Mouse (Mus musculus): Measurements from ENCODE around the gene Hist1h2ac.
"Not testable (repeated sequence)": the region's sequence is repeated elsewhere in the genome, so short reads cannot be mapped to it uniquely, and the experiment has no call there.

Hist1h2ac gene

DNA sequence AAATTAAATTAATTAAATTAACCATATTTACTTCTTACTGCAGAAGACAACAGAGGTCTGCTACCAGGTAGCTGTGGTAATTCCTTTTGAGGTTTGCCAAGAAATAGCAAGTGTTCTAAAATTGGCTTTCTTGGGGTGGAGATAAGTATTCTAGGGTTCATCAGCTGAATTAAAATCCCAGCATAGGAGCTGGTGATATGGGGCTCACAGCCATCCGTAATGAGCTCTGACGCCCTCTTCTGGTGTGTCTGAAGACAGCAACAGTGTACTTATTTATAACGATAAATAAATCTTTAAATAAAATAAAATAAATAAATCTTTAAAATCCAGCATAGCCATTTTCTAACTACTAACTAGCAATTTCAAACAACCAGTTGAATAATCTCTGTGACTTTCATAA is 16.0 kb upstream of the Hist1h2ac start:
- DNase-seq (ENCODE audit: low spot score): no peak

GRCm38 (mm10) chr13:23698996-23699395 is 15.2 kb upstream of the Hist1h2ac start:
- no peak for DNase-seq (ENCODE audit: low spot score)

DNA sequence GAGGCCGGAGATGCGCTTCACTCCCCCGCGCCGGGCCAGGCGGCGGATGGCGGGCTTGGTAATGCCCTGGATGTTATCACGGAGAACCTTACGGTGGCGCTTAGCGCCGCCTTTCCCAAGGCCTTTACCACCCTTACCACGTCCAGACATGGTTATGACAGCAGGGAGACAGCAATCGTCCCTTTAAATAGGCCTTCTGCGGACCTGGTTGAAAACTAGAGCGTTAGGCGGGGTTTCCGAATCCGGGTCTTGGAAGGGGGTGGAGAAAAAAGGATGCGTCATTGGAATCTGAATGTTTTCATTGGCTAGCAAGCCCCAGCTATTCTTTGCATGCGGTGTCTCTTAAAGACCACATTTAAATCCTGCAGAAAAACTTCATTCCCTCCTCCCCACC is 14.5 kb upstream of the Hist1h2ac start, which contains the start of gene Hist1h4c:
Gene Hist1h4c (minus strand): TSS at position 155 of the 394 bp plus-strand sequence.
- DNase-seq (ENCODE audit: low spot score): peak; percentile 98

DNA sequence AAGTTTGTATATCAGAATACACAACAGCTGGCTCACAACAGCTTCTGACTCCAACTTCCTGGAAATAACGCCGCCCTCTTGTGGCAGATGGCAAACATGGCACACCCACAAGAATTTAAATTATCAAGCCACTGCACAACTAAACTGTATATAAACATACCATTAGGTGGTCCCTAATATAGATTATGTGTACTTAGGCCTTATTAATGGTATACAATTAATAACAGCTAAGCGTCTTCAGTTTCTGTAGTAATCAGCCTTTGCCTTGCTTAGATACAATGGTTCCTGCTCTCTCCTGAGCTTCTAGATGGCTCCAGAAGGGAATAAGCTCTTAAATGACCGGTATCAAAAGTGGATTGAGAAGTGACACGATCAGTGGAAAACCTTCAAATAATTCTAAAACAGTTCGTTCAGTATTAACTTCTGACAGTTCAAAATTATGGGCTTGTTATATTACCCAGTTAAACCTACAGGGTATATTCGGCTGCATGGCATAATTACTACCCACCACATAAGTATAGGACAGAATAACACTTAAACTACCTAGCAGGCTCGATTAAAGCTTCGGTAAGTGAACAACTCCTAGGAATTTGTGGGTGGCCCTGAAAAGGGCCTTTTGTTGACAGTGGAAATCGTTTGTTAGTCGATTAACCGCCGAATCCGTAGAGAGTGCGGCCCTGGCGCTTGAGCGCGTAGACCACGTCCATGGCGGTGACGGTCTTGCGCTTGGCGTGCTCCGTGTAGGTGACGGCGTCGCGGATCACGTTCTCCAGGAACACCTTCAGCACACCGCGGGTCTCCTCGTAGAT is 13.9 kb upstream of the Hist1h2ac start:
- no peak for DNase-seq (ENCODE audit: low spot score)

DNA sequence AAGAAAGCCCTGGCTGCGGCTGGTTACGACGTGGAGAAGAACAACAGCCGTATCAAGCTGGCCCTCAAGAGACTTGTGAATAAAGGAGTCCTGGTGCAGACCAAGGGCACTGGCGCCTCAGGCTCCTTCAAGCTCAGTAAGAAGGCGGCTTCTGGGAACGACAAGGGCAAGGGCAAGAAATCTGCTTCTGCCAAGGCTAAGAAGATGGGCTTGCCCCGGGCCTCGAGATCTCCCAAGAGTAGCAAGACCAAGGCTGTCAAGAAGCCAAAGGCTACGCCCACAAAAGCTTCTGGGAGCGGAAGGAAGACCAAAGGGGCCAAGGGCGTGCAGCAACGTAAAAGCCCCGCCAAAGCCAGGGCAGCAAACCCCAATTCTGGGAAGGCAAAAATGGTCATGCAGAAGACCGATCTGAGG is 12.3 kb upstream of the Hist1h2ac start:
- DNase-seq (ENCODE audit: low spot score): no peak

DNA sequence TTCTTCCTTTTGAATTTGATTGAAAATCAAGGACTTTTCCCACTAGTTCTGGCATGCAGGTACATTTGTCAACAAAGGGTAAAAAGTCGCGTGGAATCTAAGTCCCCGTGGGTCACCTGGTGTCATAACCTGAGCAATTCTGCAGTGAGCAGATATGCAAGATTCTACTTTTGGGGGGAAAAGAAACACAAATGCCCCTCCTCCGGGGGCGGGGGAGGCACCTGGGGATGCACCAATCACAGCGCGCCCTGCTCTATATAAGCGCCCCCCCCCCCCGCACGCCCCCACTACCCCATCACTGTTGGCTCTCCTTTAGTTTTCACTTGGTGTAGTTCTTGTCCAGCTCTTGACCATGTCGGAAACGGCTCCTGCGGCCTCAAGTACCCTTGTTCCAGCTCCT is 11.8 kb upstream of the Hist1h2ac start, which contains the start of gene Hist1h1t:
Gene Hist1h1t (plus strand): TSS at position 301 of the 400 bp plus-strand sequence.
- no peak for DNase-seq (ENCODE audit: low spot score)

DNA sequence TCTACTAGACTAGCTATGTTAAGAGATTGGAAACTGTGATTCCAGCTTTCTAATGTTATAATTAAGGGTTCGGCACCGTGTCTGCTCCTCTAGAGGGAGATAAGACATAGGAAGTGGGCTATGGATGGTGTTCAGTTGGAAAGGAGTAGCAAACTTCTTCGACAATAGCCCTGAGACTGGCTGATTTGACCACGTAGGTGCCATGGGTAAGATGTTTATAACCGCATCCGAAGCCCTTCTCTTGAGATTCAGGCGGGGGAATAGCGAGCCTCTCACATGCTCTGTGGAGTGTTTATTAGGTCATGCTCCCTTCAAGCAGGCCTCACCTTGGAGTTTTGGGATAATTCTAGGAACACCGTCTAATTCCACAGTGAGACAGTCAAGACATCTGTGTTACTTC is 11.2 kb upstream of the Hist1h2ac start:
- no peak for DNase-seq (ENCODE audit: low spot score)

GRCm38 (mm10) chr13:23693856-23694440 is 10.2 kb upstream of the Hist1h2ac start:
- DNase-seq (ENCODE audit: low spot score): no peak

DNA sequence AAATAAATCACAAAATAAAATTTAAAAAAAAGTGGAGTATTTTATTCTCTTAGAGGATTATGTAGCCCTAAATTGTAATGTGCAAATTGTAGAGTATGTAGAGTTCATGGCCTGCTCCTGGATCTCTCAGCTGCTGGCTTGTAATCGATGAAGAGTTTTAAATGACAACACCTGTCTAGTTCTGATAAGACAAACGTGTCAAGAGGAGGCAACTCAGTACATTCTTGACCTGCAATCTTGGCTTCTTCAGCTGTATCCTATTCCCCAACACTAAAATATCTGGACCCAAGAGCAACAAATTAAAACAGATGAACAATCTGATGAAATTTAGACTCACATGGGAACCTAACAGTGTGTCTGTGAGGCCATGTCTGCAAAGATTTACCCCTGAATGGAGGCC is 5.7 kb upstream of the Hist1h2ac start:
- no peak for DNase-seq (ENCODE audit: low spot score)

DNA sequence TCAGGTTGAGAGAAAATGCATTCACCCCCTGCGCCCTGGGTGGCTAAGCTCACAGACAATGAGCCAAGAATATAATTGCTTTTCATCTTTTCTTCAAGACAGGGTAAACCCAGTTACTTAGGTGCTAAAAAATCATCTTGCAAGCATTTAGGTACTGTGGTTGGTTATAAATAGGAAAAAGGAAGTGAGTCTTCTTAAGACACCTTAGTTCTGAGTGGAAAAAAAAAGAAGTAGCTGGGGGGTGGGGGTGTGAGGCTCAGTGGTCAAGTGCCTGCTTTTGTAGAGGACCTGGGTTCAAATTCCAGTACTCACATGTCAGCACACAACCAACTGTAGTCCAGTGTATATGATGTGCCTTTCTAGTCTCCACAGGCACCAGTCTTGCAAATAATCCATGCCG is 5.2 kb upstream of the Hist1h2ac start:
- DNase-seq (ENCODE audit: low spot score): no peak

- no peak for DNase-seq (ENCODE audit: low spot score)
These were observed 4.2 kb upstream of the Hist1h2ac start for GRCm38 (mm10) chr13:23687907-23688306.

- no peak for DNase-seq (ENCODE audit: low spot score)
These were observed 3.4 kb upstream of the Hist1h2ac start for GRCm38 (mm10) chr13:23687181-23687580.

DNA sequence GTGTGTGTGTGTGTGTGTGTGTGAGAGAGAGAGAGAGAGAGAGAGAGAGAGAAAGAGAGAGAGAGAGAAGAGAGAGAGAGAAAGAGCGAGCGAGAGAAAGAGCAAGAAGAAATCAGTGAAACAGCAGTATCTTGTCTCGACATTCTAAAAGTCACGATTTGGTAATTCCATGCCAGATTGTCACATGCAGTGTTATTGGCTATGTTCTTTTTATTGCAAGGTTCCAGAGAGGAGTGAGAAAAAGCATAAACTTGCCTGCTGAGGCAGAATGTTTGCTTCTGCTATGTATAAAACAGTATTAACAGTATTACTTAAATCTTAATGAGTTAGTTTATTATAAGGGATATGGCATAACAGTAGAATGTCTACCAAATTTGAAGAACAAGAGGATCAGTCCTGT is 2.2 kb upstream of the Hist1h2ac start:
- DNase-seq (ENCODE audit: low spot score): no peak

GRCm38 (mm10) chr13:23685121-23685861 is 1.5 kb upstream of the Hist1h2ac start:
- DNase-seq (ENCODE audit: low spot score): no peak

- not testable (repeated sequence) for DNase-seq (ENCODE audit: low spot score)
These were observed 672 bp upstream of the Hist1h2ac start for GRCm38 (mm10) chr13:23684295-23684945.

- DNase-seq (ENCODE audit: low spot score): not testable (repeated sequence)
These were observed 597 bp downstream of the Hist1h2ac start for GRCm38 (mm10) chr13:23682947-23683754.

- no peak for DNase-seq (ENCODE audit: low spot score)
These were observed 1.2 kb downstream of the Hist1h2ac start for GRCm38 (mm10) chr13:23682623-23682946.

DNA sequence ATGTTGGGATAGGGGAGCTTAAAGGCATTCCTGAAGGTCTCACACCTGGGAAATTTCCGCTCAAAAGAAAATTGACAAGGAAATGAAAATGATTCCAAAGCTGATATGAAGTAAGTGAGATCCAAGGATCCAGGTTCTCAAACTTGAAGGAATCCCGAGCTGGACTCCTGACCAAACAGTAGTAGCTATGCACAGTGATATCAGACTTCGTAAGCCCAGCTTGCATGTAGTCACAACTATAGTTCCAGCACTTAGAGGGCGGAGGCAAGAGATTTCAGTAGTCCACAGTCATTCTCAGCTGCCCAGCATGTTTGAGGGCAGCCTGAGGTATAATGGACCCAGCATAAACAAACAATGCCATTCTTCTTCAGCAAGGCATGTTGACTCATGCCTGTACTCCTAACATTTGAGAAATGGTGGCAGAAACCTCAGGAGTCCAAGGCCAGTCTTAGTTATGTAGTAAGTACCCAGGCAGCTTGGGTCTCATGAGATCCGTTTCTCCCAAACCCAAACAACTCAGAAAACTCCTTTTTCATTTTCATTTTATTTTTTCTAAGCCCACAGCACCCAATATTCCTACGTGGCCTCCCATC is 1.7 kb downstream of the Hist1h2ac start:
- no peak for DNase-seq (ENCODE audit: low spot score)

- DNase-seq (ENCODE audit: low spot score): no peak
These were observed 21.2 kb downstream of the Hist1h2ac start for GRCm38 (mm10) chr13:23662536-23662935.

DNA sequence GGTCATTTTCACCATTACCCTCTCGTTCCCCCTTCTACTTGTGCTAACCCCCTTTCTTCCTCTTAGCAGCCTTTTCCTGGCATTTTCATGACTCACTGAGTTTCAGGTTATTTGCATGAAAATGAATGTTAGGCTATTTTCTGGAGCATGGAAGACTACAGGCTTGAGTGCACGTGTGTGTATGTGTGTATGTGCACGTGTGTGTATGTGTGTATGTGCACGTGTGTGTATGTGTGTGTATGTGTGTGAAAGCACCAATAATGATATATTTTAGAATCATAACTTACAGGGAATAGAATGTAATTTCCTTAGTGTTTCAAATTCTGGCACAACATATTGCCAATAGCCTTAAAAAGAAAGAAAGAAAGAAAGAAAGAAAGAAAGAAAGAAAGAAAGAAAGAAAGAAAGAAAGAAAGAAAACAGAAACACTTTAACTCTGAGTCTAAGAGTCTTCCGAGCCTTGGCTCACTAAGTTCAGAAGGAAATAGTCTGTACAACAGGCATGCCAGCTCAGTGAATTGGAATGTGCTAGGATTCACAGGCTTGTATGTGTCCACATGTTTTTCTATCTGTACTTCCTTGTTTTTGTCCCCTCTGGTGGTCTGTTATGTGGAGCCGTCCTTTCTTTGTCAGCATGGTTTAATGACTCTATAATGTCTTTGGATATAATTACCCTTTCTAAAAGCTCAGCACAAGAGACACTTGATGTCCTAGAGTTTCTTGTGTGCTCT is 23.9 kb downstream of the Hist1h2ac start:
- no peak for DNase-seq (ENCODE audit: low spot score)

Data from left cerebral cortex, adult 11 months (tissue).